Mouse (Mus musculus) megakaryocyte, embryonic 14.5 days (primary cell): ENCODE data around the gene Hsf4. TPM values are rescaled to one million over a fixed set of nuclear protein-coding genes. Genes with fewer than 3 reads are reported as not detected.

Experiments
- H3K27me3 ChIP-seq: replicated peaks from 2 replicates; pipeline ENCODE3; 2012; ENCODE audit warnings: inconsistent platforms
- H3K36me3 ChIP-seq: replicated peaks from 2 replicates; pipeline ENCODE3; 2012; ENCODE audit warnings: low read length, inconsistent platforms, mixed read lengths
- H3K4me1 ChIP-seq: 2 replicates; pipeline ENCODE4 v1.6.1; 2012; ENCODE audit warnings: inconsistent platforms
- H3K4me3 ChIP-seq: replicated peaks from 2 replicates; pipeline ENCODE3; 2012; ENCODE audit warnings: moderate library complexity, mild to moderate bottlenecking, inconsistent platforms
- H3K9me3 ChIP-seq: 2 replicates; pipeline ENCODE4 v1.6.1; 2012; ENCODE audit warnings: inconsistent platforms
- FLI1 ChIP-seq: IDR thresholded peaks from 2 replicates; pipeline ENCODE4 v1.6.1; 2012; ENCODE audit warnings: low read length, inconsistent platforms, mixed read lengths
- GATA1 ChIP-seq: IDR thresholded peaks from 3 replicates; pipeline ENCODE4 v1.6.1; 2012; ENCODE audit warnings: mixed read lengths, low read length, inconsistent platforms, borderline replicate concordance
- polyA plus RNA-seq: library from polyadenylated mRNA; stranded (reverse); fragments of >175 nt; gene quantifications from 2 replicates; pipeline ENCODE4 v1.2.3, GENCODE M21; 2012; ENCODE audit warnings: low replicate concordance; ENCODE audit not compliant: insufficient read depth

The Hsf4 gene
- polyA plus RNA-seq, 1 experiment: 0.73 TPM

GRCm38 (mm10) chr8:105292471-105292870 is 22.9 kb downstream of the Hsf4 start:
- H3K4me3 ChIP-seq: no peak overlapping the region
- no peaks in the 10 kb centered on the region for H3K9me3 ChIP-seq
- peaks cover 29% of the 10 kb centered on the region for H3K36me3 ChIP-seq
- no peaks in the 10 kb centered on the region for H3K27me3 ChIP-seq
- no peak for TF ChIP-seq GATA1
- no peak for TF ChIP-seq FLI1
- H3K4me1 ChIP-seq: peaks cover 78% of the 10 kb centered on the region

DNA sequence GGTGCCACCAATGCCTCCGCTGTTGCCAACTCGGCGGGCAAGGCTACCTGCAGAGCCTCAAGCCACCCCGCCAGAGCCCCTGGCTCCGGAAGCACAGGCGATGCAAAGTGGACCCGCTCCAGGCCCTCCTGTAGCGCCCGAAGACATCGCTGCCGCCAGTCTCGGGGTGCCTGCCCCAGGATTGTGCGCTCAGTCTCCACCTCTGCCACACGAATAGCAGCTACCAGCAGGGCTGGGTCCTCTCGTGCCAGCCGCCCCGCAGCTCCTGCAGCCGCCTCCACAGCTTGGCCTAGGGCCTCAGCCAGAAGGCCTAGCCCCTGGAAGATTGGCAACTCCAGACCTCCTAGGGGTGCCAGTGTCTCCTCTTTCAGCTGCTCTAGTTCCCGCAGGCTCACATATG is 23.8 kb downstream of the Hsf4 start:
- no peaks in the 10 kb centered on the region for H3K9me3 ChIP-seq
- peaks cover 82% of the 10 kb centered on the region for H3K4me1 ChIP-seq
- no peaks in the 10 kb centered on the region for H3K27me3 ChIP-seq
- H3K36me3 ChIP-seq: peaks cover 30% of the 10 kb centered on the region
- H3K4me3 ChIP-seq: peak overlapping the region; percentile 14
- TF ChIP-seq FLI1 (no peak), GATA1 (no peak)

- peaks cover 42% of the 10 kb centered on the region for H3K36me3 ChIP-seq
- TF ChIP-seq GATA1: no peak
- TF ChIP-seq FLI1: no peak
- no peaks in the 10 kb centered on the region for H3K9me3 ChIP-seq
- H3K4me3 ChIP-seq: peak overlapping the region; percentile 97
- peaks cover 81% of the 10 kb centered on the region for H3K4me1 ChIP-seq
- H3K27me3 ChIP-seq: no peaks in the 10 kb centered on the region
Measured at GRCm38 (mm10) chr8:105294776-105295175, 25.2 kb downstream of the Hsf4 start.

DNA sequence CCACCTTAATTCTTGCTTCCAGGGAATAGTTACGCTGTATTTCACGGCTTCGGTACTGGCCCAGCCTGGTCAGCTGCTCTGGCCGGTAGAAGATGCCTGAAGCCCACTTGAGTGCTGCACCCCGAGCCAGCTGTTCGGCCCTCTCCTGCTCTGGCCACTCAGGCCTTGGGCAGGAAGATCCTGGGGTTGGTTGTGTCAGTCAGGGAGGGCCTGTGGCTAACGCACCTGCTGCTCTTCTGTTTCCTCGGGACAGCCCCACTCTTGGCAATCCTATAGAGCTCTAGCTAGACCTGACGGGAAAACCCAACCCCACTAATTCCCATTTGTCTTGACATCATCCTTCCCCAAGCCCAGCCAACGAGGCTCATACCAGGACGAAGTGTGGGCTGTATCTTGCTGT is 25.7 kb downstream of the Hsf4 start:
- Histone ChIP-seq H3K4me3 (peak overlapping the region; percentile 97), H3K27me3 (no peaks in the 10 kb centered on the region), H3K36me3 (peaks cover 47% of the 10 kb centered on the region), H3K4me1 (peaks cover 81% of the 10 kb centered on the region), H3K9me3 (no peaks in the 10 kb centered on the region)
- TF ChIP-seq GATA1 (no peak), FLI1 (no peak)

DNA sequence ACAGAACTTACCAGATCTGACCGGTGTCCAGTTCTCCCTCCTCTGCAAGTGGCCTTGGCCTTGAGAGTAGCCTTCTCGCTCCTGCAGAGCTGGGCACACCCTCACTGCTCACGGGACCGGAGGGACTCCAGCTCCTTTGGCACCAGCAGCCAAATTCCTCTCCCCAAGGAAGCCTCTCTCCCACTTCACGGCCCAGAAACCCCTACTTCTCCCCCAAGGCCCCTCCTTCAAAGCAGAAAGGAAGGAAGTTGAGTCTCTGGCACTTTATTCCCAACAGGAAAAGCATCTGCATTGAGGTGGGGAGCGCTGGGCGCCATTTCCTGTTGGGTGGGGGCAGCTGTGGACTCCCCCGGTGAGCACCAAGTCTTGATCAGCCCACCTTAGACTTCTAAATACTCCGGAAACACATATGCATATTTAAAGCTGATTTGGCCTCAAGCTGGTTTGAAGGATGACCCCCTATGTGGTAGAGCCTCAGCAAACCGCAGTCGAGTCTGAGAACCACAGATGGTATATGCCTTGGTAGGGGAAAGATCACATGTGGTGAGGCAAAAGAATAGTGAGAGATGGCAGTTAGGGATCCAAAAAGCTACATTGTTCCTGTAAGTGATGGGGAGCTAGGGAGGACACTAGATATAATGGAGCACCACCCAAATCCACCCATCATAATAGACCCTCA is 26.4 kb downstream of the Hsf4 start, which contains the start of gene Exoc3l:
Gene Exoc3l, minus strand, starts transcription at position 207 of the 679 bp plus-strand sequence.
- TF ChIP-seq FLI1 (no peak), GATA1 (no peak)
- Histone ChIP-seq H3K36me3 (peaks cover 54% of the 10 kb centered on the region), H3K9me3 (no peaks in the 10 kb centered on the region), H3K27me3 (no peaks in the 10 kb centered on the region), H3K4me1 (peaks cover 81% of the 10 kb centered on the region), H3K4me3 (peak within 1 kb of the TSS; percentile 97)

DNA sequence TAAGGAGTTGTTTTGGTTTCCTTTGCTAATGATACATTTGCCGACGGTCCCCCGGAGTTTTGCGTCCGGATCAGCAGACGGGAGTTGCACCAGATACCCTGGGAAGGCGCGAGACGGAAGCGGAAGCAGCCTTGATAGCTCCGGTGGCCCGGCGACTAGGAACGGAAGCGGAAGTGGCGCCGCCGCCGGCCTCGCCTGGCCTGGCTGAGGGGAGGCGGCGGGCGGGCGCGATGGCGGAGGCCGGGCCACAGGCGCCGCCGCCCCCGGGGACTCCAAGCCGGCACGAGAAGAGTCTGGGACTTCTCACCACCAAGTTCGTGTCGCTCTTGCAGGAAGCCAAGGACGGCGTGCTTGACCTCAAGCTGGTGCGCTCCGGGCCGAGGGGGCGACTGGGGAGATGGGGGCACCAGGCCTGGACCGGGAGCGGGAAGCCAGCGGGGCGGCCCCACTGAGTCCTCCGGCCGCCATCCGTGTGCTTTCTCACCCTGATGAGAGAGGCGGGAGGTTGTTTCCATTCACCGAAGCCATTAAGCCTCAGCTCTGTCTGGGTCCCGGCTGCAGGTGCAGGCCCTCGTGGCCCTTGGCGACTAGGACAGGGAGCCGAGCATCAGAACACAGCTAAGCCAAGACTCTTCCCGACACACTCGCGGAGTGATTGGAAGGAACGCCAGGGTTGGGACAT is 28.1 kb downstream of the Hsf4 start, which contains the start of gene E2f4:
Gene E2f4, plus strand, starts transcription at position 153 of the 682 bp plus-strand sequence.
- TF ChIP-seq FLI1 (peak; percentile 61; the same call in 1 of the 2 replicates), GATA1 (no peak)
- H3K9me3 ChIP-seq: no peaks in the 10 kb centered on the region
- H3K4me3 ChIP-seq: peak within 1 kb of the TSS; percentile 97
- H3K36me3 ChIP-seq: peaks cover 63% of the 10 kb centered on the region
- no peaks in the 10 kb centered on the region for H3K27me3 ChIP-seq
- peaks cover 93% of the 10 kb centered on the region for H3K4me1 ChIP-seq

GRCm38 (mm10) chr8:105298351-105299252 is 29.0 kb downstream of the Hsf4 start:
- Histone ChIP-seq H3K36me3 (peaks cover 62% of the 10 kb centered on the region), H3K27me3 (no peaks in the 10 kb centered on the region), H3K9me3 (no peaks in the 10 kb centered on the region), H3K4me1 (peaks cover 93% of the 10 kb centered on the region), H3K4me3 (peak overlapping the region; percentile 97)
- TF ChIP-seq FLI1 (no peak), GATA1 (no peak)

DNA sequence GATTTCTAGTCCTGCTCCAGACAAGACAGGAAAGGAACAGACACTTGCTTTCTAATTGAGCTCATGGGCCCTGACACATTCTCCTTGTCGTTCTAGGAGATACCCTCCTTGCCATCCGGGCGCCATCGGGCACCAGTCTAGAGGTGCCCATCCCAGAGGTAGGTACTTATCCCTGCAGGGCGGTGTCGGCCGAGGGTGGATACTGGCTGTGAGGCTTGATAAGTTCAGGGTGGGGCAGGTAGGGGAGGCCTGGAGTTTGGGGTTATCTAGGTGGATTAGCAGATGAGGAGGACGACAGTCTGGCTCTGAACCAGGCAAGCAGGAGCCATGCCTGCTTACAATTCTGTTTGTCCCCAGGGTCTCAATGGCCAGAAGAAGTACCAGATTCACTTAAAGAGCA is 30.4 kb downstream of the Hsf4 start:
- H3K4me3 ChIP-seq: no peak overlapping the region
- H3K36me3 ChIP-seq: peaks cover 65% of the 10 kb centered on the region
- H3K27me3 ChIP-seq: no peaks in the 10 kb centered on the region
- H3K4me1 ChIP-seq: peaks cover 96% of the 10 kb centered on the region
- no peak for TF ChIP-seq FLI1
- no peak for TF ChIP-seq GATA1
- no peaks in the 10 kb centered on the region for H3K9me3 ChIP-seq

DNA sequence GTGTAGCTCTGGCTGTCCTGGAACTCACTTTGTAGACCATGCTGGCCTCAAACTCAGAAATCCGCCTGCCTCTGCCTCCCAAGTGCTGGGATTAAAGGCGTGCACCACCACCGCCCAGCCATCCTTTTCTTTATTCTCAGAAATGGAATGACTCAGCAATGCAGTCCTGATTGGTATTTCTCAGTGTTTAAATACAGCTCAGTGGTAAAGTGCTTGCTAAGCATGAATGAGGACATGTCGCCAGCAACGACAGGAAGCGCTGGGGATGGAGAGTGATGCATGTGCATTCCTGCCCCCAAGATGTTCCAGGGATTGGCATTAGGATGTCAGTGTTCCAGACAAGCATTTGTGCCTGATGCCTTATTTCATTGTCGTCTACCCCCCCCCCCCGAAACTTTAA is 33.8 kb downstream of the Hsf4 start:
- H3K27me3 ChIP-seq: no peaks in the 10 kb centered on the region
- no peaks in the 10 kb centered on the region for H3K9me3 ChIP-seq
- H3K4me1 ChIP-seq: peaks cover 99% of the 10 kb centered on the region
- TF ChIP-seq GATA1 (no peak), FLI1 (no peak)
- peak overlapping the region; percentile 66 for H3K4me3 ChIP-seq
- peaks cover 90% of the 10 kb centered on the region for H3K36me3 ChIP-seq

DNA sequence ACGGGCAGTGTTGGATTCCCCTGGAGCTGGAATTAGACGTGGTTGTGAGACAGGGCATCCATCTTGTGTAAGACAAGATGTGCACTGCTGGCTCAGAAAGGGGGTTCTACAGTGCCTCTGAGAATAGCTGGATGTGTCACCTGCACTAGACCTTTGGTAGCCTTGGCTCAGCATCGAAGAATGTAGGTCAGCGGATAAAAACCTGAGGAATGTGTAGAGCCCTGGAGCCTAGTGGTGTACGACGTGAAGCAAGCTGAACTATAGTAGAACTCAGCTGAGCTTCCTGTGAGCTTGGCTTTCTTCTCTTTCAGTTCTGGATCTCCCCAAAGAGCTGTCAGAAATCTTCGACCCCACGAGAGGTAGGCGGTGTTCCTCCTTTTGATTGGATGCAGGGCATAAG is 34.3 kb downstream of the Hsf4 start:
- Histone ChIP-seq H3K9me3 (no peaks in the 10 kb centered on the region), H3K36me3 (peaks cover 90% of the 10 kb centered on the region), H3K4me1 (peaks cover 99% of the 10 kb centered on the region), H3K27me3 (no peaks in the 10 kb centered on the region), H3K4me3 (peak overlapping the region; percentile 46)
- no peak for TF ChIP-seq FLI1
- TF ChIP-seq GATA1: no peak
